Mouse (Mus musculus): ENCODE results near the gene Wnt5b.
"Not testable (repeated sequence)": the region's sequence is repeated elsewhere in the genome, so short reads cannot be mapped to it uniquely, and the experiment has no call there.

Gene Wnt5b

GRCm38 (mm10) chr6:119450965-119451943, 92.9 kb downstream of the Wnt5b start:
- no peak for DNase-seq

DNA sequence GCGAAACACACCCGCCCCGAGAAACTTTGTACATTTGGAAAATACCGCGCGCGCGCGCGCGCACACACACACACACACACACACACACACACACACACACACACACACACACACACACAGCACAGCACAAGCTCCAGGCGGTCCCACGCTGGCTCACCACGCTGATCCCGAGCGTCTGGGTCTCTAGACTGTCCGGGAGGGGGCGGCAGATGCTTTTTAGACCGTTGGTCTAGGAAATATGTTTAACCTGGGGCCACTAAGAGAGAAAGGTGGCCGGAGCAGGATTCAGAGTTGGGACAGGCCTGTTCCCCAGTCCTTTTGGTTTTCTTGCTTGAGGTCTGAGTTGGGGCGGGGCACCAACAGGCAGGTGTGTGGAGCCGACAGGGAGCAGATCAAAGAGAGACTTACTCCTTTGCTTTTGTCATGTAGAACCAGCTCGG, 95.1 kb downstream of the Wnt5b start:
- peak; percentile 93 for DNase-seq

- DNase-seq: no peak
These were observed 95.7 kb downstream of the Wnt5b start for GRCm38 (mm10) chr6:119448321-119449059.

DNA sequence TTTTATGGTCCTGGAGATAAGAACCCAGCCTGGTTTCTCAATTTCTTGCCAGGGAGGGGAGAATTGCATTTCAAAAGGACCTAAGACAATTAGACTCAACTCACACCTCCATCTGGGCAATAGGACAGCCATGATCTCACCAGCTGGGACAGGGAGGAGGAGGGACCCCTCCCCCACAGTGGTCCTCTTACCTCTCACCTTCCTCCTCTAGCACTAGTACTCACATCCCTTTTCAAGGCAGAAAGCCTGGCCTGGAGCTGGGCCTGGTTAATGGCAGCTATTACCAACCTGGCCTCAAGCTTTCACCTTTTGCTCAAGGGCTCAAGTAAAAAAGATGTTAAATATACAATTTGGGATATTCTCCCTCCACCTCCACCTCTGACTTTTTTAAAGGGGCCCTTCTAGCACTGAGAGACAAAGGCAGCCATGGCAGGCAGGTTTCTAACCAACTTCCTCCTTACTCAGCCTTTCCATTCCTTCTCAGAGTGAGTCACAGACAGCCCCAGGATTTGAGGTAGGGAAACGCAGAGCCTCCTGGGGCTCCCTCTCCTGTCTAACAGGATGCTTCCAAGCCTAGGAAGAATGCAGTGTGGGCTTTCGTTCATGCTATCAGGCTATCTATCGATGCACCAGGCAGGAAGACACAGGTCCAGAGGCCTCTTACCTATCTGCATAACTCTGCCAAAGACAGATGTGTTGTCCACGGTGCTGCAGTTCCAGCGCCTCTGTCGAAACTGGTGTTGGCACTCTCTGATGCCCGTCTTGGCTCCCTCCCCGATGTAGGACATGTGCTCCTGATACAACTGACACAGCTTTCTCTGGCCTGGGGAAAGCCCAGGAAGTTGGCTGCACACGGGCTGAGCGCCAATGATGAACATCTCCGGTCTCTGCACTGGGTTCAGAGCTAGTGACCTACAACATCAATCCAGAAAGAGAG, 98.2 kb downstream of the Wnt5b start:
- peak; percentile 92 for DNase-seq

- DNase-seq: peak; percentile 96
These were observed 100.2 kb downstream of the Wnt5b start for GRCm38 (mm10) chr6:119443742-119444645.

- DNase-seq: not testable (repeated sequence)
These were observed 101.4 kb downstream of the Wnt5b start for GRCm38 (mm10) chr6:119442729-119443128.

DNA sequence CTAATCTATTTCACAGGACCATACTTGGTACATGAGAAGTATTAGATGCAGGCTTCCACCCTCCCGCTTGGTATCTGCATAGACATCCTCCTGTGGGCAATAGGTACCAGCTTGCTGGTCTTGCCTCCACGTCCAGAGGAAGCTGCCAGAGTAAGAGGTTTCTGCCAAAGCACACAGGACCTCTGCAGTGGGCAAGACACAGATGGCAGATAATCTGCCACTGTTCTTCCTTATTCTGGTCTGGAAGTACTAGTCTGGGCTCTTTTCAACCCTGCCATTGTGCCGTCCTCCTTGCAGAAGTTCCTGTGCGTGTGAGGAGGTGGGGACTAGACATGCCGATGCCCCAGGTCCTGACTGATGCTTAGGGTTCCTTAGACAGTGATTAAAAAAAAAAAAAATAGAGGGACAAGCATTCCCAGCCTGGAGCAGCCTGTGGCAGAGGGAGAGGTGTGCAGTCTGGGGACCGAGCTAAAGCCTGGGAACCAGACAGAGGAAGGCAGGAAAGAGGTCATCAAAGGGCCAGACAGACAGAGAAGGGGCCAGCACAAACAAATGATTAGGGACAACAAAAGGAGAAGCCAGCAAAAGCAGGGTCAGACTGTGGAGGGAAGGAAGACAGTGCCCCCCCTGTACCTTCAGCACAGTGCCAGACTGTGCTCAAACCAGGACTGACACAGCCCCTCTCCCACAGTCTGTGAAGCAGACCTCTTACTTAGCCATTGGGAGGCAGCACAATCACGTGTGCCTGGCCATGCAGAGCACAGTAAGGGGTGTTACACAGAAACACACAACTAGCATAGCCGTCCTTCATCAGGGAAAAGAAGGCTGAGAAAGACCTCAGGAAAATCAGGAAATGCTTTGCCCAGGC, 106.0 kb downstream of the Wnt5b start:
- peak; percentile 76 for DNase-seq

- DNase-seq: no peak
These were observed 109.8 kb downstream of the Wnt5b start for GRCm38 (mm10) chr6:119434394-119434793.

GRCm38 (mm10) chr6:119431751-119432324, 112.3 kb downstream of the Wnt5b start:
- no peak for DNase-seq

GRCm38 (mm10) chr6:119430508-119430907, 113.6 kb downstream of the Wnt5b start:
- DNase-seq: no peak

DNA sequence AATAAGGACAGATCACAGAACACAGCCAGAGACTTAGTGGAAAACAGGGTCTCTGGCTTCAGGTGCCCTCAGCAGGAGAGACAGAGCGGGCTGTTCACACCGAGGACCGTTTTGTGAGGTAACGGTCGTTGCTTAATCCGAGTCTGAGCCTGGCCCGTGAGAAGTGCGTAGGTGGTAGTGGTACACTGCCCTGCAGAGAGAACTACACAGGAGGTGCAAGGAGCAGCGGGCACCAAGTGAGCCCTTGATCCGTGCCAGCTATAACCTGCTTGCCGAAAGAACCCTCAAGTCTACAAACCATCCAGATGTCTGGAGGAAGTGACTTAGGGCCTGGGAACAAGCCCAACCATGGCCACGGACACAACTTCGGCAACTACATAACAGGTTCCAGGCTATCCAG, 114.8 kb downstream of the Wnt5b start:
- no peak for DNase-seq

DNA sequence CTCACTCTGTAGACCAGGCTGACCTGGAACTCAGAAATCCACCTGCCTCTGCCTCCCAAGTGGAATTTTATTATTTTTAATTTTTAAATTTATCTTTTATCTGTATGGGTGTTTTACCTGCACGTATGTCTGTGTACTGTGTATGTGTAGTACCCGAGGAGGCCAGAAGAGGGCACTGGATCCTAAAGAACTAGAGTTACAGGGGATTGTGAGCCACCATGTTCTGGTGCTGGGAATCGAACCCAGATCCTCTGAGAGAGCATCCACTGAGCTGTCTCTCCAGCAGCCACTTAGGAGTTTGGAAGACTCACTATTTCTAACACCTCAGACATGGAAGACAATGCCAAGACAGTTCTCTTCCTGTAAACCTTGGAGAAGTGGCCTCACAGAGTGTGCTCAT, 115.5 kb downstream of the Wnt5b start:
- no peak for DNase-seq

- no peak for DNase-seq
These were observed 123.1 kb downstream of the Wnt5b start for GRCm38 (mm10) chr6:119421001-119421400.

DNA sequence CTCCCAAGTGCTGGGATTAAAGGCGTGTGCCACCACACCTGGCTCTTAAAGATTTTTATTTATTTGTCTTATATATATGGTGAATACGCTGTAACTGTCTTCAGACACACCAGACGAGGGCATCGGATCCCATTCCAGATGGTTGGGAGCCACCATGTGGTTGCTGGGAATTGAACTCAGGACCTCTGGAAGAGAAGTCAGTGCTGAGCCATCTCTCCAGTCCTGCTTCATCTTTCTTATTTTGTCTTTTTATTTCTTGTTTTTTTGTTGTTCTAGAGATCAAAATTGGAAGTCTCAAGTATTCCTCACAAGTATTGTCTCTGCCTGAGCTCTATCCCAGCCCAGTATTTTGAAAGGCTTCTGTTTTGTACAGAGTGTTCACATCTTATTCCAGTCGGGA, 123.8 kb downstream of the Wnt5b start:
- DNase-seq: no peak

- DNase-seq: no peak
These were observed 124.7 kb downstream of the Wnt5b start for GRCm38 (mm10) chr6:119419412-119419811.

- DNase-seq: peak; percentile 98
These were observed 125.5 kb downstream of the Wnt5b start for GRCm38 (mm10) chr6:119418392-119419251.

DNA sequence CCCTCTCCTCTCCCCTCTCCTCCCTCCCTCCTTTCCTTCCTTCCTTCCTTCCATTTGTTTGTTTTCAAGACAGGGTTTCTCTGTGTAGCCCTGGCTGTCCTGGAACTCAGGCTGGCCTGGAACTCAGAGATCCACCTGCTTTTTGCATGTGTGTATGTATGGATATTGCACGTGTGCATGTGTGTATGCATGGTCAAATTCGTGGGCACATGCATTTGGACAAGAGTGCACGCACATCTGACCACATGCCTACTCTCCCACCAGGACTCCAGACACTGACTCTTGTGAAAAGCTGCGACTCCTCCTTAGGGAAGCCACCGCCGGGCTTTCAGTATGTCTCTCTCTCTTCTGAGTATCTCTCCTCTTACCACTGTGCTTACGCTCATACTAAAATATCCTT, 126.3 kb downstream of the Wnt5b start:
- DNase-seq: no peak

DNA sequence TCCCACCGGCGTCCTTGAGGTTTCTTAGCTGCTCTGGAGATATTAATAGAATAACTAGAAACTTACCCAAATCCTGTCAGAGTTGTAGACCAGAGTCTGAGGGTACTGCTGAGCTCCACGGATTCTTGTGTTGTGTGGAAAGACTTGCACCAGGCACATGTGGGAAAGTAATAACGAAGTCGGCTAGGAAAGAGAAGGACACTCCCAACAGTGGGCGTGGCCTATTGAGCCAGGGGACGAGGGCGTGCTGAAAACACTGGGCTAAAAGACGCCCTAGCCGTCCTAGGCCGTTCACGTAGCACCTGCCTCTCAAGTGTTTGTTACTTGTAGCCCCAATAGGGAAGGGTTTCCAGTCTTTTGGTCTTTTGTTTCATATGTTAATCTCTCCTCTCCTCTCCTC, 126.8 kb downstream of the Wnt5b start, which contains the start of gene Adipor2:
Adipor2 (minus strand) TSS at position 351 of the 400 bp plus-strand sequence.
- DNase-seq: peak; percentile 98

- DNase-seq: no peak
These were observed 127.5 kb downstream of the Wnt5b start for GRCm38 (mm10) chr6:119416643-119417042.
